Mouse (Mus musculus) erythroblast, embryonic 14.5 days (primary cell): ENCODE data around the gene Plcxd3.

Experiments used
- GATA1 ChIP-seq: IDR thresholded peaks from 2 replicates; pipeline ENCODE4 v1.6.1; 2012; ENCODE audit warnings: low read length, inconsistent platforms, mixed read lengths
- TAL1 ChIP-seq: IDR thresholded peaks from 3 replicates; pipeline ENCODE4 v1.6.1; 2012; ENCODE audit warnings: low read length, inconsistent platforms, mixed read lengths

- TF ChIP-seq GATA1 (no peak), TAL1 (no peak)
Measured at GRCm38 (mm10) chr15:4341620-4342019, 33.7 kb upstream of the Plcxd3 start.
